Mouse (Mus musculus) ES-CJ7 (cell line): ENCODE measurements around the gene Mga.
A peak's percentile ranks its signal among the peaks of the same experiment; 100 is the strongest.

Experiments
- DNase-seq: peaks from one replicate; pipeline ENCODE4 v3.0.0; 2011; ENCODE audit warnings: low read depth, low spot score

Mga gene

DNA sequence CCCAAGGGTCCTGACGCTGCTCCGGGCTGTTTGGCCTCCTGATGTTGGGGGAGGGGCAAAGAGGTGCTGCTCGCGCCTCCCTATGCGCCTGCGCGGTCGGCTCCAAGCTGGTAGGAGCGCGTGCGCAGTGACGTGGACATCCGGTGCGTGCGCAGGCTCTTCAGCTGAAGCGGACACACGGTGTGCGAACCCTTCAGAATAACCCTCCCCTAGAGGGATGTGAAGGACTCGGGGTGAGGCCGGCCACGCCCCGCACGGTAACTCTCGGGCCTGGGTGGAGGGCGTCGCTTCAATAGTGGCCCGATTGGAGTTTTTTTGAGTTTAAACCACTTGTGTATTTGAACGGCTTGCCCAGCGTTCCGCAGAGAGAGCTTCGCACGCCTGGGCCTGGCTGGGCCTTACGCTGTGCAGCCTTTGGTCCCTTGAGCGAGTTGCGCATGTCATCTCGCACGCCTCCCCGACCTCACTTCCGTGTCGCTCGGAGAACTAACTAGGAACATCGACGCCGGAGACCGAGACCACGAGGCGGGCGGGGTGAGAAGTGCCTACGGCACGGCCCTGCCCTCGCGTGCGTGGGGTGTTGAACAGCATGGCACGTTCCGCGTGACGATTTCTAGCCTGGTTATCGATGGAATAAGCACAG, at the start of gene Mga:
Mga (plus strand) TSS at position 139 of the 643 bp plus-strand sequence.
- peak; percentile 99 for DNase-seq

DNA sequence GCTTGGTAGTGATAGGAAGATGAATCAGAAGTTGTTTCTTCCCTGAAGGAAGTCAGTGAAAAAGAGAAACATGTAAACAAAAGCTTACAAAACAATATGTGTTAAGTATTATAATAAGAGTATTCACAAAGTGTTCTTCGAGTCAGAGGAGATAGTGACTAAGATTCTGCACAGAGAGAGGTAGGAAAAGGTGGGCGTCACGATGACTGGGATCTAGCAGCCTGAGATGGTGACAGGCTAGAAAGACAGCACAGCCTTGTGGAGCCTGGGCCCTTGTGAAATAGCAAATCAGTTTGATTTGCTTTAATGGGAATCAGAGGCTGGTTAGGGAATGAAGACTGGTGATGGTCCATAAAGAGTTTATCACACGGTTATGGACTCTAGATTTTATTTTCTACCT, 43.2 kb upstream of the Mga start:
- no peak for DNase-seq

DNA sequence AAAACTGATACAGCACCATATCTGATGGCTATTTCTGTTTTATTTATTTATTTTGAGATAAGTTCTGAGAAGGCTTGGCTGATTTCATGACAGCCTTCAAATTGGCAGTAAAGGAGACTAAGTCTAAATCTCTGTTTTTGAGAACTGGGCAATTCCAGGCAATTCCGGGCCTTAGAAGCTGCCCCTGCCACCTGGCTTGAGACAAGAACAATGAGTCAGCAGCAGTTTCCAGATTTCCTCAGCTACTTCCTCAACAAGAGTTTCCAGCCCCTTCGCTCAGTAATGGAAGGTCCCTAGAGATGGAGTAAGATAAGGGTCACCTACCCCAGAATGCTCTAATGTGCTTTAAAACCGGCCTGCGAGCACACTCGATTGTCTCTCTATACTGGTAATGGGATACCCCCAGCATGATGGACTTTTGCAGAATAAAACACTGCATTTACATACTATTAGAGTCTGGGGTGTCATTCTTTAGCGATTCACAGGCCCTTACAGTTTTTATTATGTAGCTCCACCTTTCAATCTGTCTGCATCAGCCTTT, 41.6 kb upstream of the Mga start:
- peak; percentile 76 for DNase-seq

- DNase-seq = peak; percentile 96
Observed at GRCm38 (mm10) chr2:119857341-119857740, 39.7 kb upstream of the Mga start.

GRCm38 (mm10) chr2:119864484-119864883, 32.5 kb upstream of the Mga start:
- DNase-seq = no peak

DNA sequence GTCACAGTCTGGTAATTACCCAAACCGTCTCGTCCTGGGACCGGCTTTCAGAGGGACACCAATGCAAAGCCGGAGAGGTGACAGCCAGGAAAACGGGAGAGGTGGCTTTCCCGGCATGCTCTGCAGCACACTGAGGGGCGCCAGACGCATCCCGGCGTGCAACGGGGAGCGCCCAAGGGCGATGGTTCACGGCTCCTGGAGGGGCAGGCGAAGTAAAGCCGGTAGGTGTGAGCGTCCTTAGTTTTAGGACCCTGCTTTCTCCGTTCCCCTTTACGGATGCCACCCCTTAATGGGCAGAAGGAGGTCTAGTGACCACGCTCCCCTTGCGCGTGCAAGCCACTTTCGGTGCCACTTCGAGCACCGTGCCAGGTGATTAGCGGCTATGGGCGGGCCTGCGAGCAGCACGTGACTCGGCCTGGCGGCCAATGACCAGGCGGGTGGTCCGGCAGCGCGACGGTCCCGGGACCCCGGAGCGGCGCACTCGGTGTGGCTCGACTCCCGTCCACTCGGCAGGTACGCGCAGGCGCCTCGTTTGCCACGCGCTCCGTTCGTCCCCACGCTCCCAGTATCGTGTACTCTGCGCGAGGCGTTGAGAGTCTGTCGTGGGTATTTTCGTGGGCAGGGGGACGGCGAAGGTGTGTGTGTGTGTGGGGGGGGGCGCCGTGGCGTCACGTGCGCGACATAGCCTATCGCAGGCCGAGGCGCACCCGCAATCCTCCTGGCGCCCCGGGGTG, 24.5 kb upstream of the Mga start:
- DNase-seq = peak; percentile 79

DNA sequence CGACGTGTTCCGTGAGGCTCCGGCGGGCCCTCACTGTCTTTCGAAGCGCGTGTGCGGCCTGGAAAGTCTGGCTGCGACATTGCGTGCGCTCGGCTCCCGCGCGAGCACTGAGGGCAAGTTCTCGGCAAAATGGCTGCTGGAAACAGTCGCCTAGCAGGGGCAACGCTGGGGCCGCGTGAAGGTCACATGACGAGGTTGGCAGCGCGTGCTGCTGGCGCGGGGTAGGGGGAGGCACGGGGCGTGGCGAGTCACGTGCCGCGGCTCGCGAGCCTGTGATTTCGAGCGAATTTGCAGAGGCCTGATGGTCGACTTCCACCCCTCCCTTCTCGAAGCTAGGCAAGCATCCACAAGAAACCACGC, 23.9 kb upstream of the Mga start:
- DNase-seq = peak; percentile 91

DNA sequence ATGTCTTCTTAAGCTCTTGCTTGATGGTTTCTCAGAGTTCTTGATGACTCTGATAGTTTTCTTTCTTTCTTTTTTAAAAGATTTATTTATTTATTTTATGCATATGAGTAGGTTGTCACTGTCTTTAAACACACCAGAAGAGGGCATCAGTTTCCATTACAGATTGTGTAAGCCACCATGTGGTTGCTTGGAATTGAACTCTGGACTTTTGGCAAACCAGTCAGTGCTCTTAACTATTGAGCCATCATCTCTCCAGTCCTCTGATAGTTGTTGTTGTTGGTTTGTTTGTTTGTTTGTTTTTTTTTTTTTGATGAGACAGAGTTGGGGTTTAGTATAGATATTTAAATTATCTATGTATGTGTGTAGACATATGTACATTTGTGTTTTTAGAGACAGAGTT, 21.0 kb upstream of the Mga start:
- DNase-seq = no peak

DNA sequence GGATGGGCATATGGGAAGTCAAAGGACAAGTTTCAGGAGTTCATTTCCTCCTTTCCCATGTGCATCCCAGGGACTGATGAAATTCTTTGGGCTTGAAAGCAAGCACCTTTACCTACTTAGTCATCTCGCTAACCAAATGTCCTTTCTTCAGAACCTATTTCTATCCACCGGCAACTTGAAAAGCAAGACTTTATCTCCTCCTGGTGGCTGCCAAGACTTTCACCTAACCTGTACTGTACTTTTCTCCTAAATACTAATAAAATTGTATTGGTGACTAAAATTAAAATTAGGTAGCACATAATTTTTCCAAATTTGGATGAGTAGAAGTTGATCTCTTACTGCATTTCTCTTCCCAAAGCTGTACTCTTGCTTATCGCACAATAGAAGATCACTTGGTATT, 9.8 kb upstream of the Mga start:
- DNase-seq = peak; percentile 25

DNA sequence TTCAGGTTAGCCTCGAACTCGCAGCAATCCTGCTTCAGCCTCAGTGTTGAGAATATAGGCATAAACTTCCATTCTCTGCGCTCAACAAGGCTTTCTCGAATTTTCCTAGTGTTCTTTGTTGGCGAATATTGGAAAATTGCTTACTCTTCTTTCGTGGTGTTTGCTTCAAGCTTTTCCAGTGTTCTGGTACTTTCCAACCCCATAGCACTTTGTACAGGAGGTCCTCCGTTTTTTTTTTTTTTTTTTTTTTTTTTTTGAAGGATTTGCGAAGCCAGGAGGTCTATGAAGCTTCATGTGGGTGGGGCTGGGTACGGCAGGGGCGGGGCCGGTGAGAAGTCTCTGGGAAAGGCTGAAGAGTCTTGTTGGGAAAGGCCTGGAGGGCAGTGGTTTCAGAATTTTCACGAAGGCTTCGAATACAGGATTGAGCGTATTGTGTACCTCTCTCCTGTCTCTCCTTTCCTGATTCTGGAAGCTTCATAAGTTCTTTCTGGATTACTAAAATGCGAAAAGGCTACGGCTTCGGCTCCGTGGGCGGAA, 407 bp upstream of the Mga start:
- no peak for DNase-seq

GRCm38 (mm10) chr2:119898141-119898594, 1.1 kb downstream of the Mga start:
- DNase-seq = peak; percentile 93

DNA sequence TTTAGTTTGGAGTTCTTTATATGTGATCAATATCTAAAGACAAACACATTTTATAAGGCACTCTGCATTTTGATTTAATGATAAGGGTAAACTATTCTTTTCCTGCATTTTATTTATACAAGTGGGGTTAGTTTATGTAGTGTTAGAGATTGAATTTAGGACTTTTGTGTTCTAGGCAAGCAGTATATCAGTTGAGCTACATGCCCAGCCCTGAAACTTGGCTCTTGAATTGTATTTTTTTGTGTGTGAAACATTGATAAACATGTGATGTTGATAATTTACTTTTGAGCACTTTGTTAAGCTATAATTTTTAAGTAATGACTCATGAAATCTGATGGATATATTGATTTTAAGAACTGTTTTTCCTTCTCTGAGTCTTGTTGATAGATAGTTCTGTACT, 19.0 kb downstream of the Mga start:
- no peak for DNase-seq

DNA sequence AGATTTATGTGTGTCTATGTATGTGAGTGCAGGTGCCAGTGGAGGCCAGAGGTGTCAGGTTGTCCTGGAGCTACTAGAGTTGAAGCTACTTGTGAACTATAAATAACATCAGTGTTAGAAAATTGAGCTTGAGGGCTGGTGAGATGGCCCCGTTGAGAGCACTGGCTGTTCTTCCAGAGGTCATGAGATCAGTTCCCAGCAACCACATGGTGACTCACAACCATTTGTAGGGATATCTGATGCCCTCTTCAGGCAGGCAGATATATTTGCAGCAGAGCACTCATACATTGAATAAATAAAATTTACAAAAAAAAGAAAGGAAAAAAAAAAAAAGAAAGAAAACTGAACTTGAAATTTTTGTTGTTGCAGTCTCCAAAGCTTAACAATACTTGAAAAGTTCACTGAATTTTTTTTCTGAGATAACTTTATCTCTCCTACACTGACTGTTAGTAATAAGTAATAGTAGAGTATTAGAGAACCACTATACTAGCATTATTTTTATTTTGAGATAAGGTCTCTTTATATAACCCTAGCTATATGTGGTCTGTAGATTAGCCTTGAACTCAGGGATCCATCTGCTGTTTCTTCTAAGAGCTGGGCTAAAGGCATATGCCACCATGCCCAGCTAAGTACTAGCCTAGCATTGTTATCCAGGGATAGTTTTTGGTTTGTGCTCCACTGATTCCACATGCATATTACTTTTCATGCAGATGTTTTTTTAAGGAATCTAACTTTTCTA, 20.8 kb downstream of the Mga start:
- DNase-seq = peak; percentile 63

DNA sequence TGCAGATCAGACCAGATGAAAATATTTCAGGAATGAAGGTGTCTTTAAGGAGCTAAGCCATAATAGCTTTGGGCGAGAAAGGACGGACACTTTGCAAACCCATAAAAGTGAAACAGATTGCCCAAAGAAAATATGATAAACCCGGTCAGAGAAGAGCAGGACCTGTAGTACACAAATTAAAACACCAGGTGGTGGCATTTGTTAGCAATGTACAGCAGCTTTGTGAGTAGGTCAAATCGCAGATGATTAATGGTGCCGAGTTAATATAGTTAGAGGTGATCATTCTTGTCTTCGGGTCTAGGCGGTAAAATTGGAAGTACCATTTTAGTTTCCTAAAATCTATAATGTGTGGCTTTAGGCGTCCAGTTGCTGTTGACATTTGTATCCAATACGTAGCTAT, 73.5 kb downstream of the Mga start:
- peak; percentile 47 for DNase-seq

DNA sequence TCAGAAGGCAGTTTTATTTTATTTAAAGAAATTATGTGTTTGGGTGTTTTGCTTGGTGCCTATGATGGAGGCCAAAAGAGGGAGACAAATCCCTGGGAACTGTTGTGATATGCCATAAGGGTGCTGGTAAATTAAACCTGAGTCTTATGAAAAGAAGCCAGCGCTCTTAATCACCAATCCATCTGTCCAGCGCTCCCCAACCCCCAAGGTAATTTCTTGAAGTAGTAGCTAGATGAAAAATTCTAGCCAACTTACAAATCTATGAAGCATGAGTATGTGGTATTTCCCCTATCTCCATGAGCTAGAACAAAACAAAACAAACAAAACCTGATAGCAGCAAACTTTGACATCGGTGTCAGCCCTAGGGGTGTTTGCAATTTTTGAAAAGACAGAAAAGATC, 74.3 kb downstream of the Mga start:
- no peak for DNase-seq

DNA sequence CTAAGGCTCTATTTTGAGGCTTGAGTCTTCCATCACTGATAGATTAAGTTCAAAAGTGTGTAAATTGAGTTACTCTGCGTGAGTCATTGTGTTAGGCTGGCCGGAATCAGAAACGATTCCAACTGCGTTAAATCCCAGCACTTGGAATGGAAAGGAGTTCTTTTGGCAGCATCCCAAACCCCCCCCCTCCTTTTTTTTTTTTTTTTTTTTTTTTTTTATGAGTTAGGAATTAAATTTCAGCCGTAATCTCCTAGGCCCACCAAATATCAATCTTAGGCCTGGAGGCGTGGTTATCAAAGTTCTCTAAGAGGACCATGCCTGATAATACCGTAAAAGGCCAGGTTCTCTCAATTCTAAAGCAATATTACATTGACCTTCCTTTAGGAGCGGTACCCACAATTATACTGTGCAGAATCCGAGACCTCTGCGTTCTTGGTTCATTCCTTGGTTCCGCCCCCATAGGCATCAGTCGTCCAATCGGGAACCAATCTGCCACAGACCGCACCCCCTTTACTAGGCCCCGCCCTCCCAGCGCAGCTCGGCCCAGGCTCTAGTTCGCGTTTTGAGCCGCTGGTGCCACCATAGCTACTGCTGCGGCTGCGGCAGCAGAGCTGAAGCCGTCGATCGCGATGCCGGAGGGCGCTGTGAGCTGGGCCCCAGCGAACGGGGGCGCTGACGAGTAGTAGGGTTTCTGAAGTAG, 75.0 kb downstream of the Mga start:
- DNase-seq = peak; percentile 96

DNA sequence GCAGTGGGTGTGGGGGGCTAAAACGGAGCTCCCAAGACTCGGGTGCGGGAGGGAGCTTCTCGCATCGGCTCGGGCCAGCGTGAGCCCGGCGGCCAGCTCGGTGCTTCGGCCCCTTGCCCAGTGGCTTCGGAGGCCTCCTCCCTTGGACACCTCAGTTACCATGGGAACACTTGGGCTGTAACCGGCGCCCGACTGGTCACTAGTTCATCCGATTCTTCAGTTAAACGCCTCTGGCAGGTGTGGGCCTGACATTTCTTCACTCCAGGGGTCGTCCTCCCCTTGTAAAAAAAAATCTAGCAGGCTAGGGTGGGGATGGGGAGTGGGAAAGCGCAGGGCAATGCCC, 75.5 kb downstream of the Mga start, which contains the start of gene Mapkbp1:
Mapkbp1 (plus strand) TSS at position 163 of the 343 bp plus-strand sequence.
- DNase-seq = no peak

- DNase-seq = no peak
Observed at GRCm38 (mm10) chr2:119980343-119980986, 83.4 kb downstream of the Mga start.

DNA sequence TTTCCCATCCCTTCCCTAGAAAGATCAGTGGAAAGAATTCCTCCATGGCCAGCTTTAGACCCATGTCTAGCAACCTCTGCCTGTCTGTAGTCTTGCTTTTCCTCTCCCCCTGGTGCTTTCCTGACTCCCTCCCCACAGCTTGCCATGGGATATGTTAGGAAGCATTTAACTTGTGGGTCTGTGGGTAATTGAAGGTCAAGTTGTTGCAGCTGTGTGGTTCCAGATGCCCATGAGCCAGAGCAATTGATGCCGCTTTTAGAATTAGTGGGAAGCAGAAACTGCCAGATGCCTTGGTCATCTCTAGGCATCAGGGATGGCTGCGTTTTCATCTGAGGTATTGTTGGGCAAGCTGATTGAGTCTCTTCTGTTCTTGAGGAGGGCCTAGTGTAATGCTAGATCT, 84.6 kb downstream of the Mga start:
- no peak for DNase-seq

- peak; percentile 44 for DNase-seq
Observed at GRCm38 (mm10) chr2:119985871-119986270, 88.8 kb downstream of the Mga start.

DNA sequence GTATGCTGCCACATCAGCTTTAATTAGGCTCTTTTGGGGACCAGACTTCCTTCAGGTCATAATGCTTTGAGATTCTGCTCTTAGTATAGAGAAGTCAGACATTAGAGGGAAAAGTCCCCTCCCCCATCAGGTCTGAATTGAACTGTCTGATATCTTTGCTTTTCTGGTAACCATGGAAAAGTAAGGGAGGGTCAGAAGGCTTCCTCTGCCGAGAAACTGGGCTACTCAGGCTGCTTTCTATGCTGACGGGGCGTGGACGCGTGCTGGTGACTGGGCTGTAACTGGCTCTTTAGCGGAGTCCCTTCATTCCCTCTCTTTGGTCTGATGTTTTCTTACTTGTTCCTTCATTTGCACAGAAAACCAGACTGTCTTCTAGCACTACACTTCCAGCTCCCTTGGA, 89.3 kb downstream of the Mga start:
- peak; percentile 14 for DNase-seq
